Mouse (Mus musculus): ENCODE data around the gene Rpa1.
A peak's percentile ranks its signal among the peaks of the same experiment; 100 is the strongest.

Gene Rpa1

DNA sequence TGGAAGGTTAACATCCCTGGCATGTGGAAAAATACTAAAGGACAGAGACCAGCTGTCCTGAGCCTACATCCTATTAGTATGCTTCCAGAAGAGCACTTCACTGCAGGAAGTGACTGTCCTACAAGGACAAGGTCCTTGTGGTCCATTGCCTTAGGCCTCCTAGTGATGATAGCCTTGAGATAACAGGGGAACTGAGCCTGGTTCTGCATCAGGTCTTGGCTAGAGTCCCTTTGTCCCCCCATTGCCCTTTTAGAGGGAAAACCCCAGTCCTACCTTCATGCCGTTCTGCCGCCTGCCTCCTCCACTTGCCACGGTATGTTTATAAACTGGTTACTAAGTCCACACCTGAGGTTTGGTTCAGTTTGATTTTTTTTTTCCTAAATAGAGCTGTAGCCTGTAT lies 85.9 kb downstream of the Rpa1 start:
- no peak for DNase-seq (ENCODE audit: low spot score)

DNA sequence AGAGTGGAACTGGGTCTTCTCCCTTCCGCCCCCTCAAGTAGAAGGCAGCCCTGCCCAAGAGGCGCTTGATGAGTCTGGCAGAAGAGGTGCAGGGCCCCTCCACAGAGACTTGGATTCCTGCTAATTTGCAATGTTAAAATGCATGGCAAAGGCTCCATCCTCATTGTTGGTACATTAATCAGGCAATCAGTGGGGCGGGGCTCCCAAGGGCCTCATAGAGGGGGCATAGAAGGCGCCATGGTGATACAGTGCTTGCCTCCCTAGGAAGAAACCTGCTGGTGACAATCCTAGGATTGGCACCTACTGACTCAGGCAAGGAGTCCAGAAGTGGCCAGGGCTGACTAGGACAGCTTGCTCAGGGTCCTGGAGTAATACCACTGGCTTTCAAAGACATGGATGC lies 86.4 kb downstream of the Rpa1 start:
- DNase-seq (ENCODE audit: low spot score): no peak

DNA sequence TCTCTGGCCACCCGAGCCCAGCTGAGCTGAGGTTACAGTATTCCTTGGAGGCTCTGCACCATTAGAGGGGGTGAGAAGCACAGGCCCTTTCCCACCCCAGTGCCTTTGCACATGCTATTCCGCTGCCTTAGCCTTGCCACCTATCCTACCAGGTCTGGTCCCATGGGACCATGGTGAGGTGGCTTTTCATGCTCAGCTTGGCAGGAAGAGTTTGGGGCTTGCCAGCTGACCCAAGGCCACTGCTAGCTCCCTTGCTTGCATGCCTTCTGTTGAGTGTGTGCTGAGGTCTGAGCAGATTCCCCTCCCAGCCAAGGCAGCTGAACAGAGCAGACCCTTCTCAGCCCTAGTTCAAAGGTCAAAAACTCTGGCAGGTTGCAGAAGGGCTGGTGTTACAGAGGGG lies 87.1 kb downstream of the Rpa1 start:
- DNase-seq (ENCODE audit: low spot score): no peak

DNA sequence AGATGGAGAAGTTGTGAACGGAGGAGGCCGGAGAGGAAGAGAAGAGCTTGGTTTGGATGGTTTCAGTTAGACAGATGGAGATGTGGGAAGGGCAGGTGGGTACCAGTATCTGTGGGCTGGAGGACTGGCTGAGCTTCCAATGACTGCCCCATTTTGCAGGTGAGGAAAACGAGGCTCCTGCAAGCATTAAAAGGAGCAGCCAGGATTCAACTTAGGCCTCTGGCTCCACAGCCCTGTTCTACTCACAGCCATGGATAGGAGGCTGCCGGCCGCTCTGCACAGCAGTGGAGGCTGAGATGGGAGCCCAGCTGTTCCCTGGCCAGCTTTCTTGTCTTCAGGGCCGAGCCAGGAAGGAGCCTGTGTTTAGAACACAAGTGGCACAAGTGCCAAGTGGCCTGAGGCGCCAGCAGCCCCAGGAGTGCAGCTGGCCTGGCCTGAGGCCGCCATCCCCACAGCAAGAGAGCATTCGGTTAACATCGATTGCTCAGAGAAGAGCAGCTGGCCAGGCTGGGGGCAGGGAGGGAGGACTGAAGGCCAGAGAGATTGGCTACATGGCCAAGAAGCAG lies 88.0 kb downstream of the Rpa1 start:
- peak; percentile 46 for DNase-seq (ENCODE audit: low spot score)

DNA sequence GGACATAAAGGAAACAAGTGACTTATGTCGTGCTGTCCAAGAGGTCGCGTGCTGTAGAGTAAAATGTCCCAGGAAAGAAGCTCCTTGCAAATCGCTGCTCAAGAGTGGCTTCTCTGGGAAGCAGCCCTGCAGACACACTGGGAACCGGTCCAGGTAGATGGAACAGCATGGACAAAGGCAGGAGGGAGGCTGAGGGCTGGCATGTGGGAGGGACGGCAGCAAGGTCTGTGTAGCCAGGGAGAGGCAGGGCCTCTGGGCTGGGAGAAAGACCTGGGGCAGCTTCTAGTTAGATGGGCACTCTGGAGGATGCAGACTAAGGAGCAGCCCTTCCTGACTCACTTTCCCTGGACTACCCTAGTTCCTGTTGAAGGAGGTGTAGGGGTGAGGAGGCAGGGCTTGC lies 88.7 kb downstream of the Rpa1 start:
- peak; percentile 86 for DNase-seq (ENCODE audit: low spot score)

DNA sequence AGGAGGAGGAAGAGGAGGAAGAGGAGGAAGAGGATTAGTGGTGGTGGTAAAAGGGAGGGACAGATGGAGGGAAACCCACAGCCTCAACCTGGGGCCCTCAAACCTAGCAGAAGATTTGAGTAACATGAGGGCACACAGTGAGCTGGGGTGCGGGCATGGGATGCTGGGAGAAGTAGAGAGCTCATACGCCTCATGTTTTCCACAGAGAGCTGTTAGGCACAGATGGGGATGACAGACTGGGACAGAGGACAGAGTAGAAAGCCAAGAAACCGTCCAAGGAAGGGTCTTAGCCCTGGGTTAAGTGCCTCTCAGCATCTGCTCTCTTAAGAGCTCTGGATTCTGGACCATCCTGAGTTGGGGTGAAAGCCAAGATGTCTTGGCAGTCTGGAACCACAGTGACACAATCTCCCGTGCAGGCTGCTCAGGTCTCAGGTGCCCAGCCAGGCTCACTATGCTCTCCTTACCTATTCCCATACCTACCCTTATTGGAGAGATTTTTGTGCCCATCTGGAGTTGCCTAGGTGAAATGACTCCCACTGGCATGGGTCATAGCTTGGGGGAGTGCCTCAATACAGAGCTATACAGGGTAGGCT lies 91.0 kb downstream of the Rpa1 start:
- DNase-seq (ENCODE audit: low spot score): no peak

DNA sequence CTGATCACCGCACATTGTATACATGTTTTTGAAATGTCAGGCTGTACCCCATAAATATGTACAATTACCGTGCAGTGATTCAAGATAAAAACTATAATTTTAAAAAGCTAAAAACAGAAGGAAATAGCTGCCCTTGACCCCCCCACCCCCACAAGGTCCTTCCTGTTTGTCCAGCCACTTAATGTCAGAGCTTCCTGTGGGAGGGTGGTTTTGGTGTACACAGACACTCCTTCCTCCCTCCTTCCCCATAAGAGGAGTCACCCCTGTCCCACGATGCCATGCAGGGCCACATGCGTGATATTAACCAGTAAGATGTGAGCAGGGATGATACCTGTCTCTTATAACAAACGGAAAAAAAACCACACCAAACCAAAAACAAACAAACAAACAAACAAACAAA lies 92.8 kb downstream of the Rpa1 start:
- DNase-seq (ENCODE audit: low spot score): no peak

DNA sequence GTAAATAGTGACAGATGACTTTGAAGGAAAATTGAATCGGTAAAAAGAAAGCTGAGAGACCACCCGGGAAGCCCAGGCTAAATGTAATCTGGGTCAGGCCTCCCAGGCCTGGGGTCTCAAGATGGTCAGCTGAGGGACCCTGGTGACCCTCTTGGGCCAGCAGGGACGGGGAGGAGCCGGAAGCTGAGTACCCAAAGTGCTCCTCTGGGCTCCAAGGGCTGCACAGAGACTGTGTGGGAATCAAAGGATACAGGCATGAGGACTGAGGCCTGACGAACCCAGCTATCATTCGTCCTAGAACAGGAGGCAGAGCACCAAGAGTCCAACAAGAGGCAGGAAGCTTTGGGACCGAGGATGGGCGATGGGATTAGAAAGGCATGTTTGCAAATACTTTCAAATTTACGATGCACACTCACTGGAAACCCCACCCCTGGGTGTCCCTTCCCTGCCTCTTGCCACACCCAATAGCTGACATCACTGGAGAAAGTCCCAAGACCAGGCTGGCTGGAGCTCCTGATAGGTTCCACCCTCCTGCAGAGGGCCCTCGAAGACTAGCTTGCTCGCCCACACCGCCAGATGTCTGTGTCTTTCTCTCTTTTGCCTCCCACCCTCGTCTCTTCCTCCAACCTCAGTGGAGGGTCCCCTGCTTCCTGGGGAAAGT lies 93.7 kb downstream of the Rpa1 start:
- DNase-seq (ENCODE audit: low spot score): peak; percentile 61

DNA sequence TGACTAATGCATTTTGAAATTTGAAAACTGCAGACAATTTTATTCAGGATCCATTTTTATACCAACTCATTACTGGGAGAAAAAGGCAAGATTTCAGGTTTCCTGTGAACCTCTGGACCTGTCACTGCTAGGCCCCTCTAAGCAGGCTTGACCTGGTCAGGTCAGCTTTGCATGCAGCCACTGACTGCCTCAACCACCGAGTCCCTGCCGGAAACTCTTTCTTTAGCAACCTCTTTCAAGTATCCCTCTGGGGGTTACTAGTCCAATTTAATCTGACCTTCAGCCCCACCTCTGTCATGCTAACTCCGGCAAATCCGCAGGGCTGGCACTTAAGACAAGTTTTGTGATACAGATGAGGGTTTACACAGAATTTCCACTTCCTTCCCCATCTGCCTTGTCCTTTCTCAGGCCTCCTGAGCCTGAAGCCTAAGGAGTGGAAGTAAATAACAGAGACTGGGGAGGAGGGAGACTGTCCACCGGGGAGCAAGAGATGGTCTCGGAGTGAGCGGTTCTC lies 96.5 kb downstream of the Rpa1 start:
- no peak for DNase-seq (ENCODE audit: low spot score)

DNA sequence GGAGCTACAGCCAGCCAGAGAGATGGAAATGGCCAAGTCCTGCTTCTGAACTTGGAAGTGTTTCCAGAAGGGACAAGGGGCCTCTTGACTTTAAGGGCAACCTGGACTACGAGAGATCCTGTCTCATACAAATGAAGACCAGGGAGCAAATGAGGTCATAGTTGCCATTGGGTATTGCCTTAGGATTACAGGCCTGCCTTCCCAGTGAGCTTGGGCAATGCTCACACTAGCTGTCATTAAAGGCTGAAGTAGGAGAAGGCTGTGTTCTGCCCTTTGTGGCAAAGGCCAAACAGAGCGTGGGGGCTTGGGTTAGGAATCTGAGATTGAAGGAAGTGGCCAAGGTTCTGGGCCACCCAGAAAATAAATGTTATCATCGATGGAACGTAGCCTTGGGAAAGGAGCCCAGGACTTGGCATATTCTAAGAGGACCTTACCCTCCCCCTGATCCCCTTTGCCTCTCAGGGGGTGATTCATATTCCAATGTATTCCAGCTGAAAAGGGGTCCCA lies 97.1 kb downstream of the Rpa1 start:
- peak; percentile 73 for DNase-seq (ENCODE audit: low spot score)

DNA sequence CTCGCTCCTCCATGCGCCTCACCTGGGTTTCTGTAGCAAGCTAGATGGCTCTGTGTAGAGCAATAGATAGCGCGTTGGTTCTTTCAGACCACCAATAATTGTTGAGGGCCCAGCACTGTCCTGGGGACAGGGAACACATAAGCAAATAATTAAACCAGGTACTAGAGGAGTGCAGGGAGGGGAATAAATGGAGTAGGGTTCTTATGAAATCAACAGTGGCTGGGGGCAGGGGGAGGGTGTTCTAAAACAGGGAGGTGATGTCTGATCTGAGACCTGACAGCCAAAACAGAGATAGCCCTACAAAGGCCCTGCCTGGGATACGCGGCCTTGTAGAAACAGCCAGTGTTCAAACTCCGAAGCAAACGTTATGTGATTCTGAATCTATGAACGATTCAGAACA lies 98.5 kb downstream of the Rpa1 start:
- no peak for DNase-seq (ENCODE audit: low spot score)
